Mouse (Mus musculus) megakaryocyte progenitor cell, adult 5-6 weeks (primary cell): ENCODE measurements around the gene Muc20. TPM values are rescaled to one million over a fixed set of nuclear protein-coding genes. Genes with fewer than 3 reads are reported as not detected.

Source experiments
- total RNA-seq, 2 experiments: library from RNA; stranded (forward) in 1 of 2; stranded (reverse) in 1 of 2; fragments of 157-497, 149-512 nt in 1 of 2; fragments of 200-1000 nt in 1 of 2; gene quantifications; 2 replicates each; pipeline versions ENCODE4 v1.2.3 to v1.2.4; 2015 to 2017

Gene Muc20
- total RNA-seq, 2 experiments from 2014 or later, result not detected

Other genes with a start within 250 kb of the Muc20 start
- gene Tfrc, start 188.5 kb downstream of the Muc20 start, total RNA-seq (2015), result 111 and 138 TPM in 2 replicates
- 110 and 143 TPM in 2 replicates for gene Tfrc, start 188.5 kb downstream of the Muc20 start, total RNA-seq (2017)
- gene Tnk2, start 153.6 kb downstream of the Muc20 start, total RNA-seq (2015), result 5.9 and 6.9 TPM in 2 replicates
- gene Tnk2, start 153.6 kb downstream of the Muc20 start, total RNA-seq (2017), result 8.0 and 15.5 TPM in 2 replicates
- gene Muc4, start 61.5 kb downstream of the Muc20 start, total RNA-seq (2015), result not detected in 2 replicates
- gene Muc4, start 61.5 kb downstream of the Muc20 start, total RNA-seq (2017), result not detected in 2 replicates
- gene Smbd1, start 13.0 kb upstream of the Muc20 start, total RNA-seq (2015), result not detected in 2 replicates
- not detected in 2 replicates for gene Smbd1, start 13.0 kb upstream of the Muc20 start, total RNA-seq (2017)
- 31.3 and 39.0 TPM in 2 replicates for gene Fyttd1, start 80.1 kb upstream of the Muc20 start, total RNA-seq (2015)
- gene Fyttd1, start 80.1 kb upstream of the Muc20 start, total RNA-seq (2017), result 51.3 and 70.4 TPM in 2 replicates
- gene Rubcn, start 80.3 kb upstream of the Muc20 start, total RNA-seq (2015), result 7.6 and 8.2 TPM in 2 replicates
- gene Rubcn, start 80.3 kb upstream of the Muc20 start, total RNA-seq (2017), result 11.3 and 11.4 TPM in 2 replicates
- gene Lrch3, start 116.7 kb upstream of the Muc20 start, total RNA-seq (2015), result 16.6 and 21.5 TPM in 2 replicates
- gene Lrch3, start 116.7 kb upstream of the Muc20 start, total RNA-seq (2017), result 14.5 and 20.2 TPM in 2 replicates